Mouse (Mus musculus) stomach, adult 2 months (tissue): ENCODE data around the gene Mrpl52. TPM values are rescaled to one million over a fixed set of nuclear protein-coding genes. Genes with fewer than 3 reads are reported as not detected.

ENCODE experiments used
- polyA plus RNA-seq: library from polyadenylated mRNA; depleted of rRNA; stranded (reverse); fragments of >200 nt; gene quantifications from 2 replicates; pipeline ENCODE4 v1.2.3, GENCODE M21; 2012; rRNA removed

Mrpl52 gene
- 762 and 984 TPM in 2 replicates for polyA plus RNA-seq

DNA sequence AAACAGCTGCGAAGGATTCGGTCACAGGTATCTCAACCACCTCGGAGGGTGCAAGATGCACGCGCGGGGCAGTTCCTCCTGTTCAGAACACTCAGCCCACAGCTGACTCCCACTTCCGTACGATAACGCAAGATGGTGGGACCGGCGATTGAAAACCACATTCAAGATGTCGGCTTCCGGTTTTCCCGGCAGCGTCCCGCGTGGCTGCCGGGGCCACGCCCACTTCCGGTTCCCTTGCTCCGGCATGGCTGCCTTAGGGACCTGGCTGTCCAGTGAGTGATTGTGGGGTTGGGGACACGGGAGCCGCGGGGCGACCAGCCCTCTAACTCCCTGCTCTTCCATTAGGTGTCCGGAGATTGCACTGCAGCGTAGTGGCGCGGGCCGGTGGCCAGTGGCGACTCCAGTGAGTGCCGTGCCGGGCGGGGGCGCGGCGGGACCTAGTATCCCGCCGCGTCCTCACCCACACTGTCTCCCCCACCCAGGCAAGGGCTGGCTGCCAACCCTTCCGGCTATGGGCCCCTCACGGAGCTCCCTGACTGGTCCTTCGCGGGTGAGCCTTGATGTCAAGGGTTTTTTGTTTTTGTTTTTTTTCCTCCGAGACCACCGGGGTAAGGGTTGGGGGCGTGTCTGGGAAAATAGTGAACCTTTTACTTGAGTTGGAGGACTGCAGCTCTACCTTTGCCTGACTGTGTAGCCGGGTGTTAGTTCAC lies at the start of gene Mrpl52:
TSS of gene Mrpl52 (plus strand) at position 221 of the 710 bp plus-strand sequence.

DNA sequence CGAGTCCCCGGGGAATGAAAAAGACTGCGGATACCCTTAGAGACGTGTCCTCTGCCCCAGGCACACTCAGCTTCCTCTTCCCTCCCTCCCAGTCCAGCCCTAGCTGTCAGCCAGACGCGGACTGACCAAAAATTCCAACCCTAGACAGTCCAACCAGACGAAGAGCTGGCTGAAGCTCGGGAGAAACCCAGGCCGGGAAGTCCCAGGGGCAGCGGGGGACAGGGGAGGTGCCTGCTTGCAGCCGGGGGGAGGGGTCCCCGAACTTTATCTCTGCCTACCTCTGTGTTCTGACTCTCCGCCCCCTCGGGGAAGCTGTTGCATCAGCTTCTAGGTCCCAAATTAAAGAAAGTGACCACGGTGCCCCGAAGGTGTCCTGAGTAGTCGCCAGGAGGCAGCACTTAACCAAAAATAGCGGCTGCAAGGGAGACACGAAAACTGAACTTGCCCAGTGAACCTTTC lies 9.1 kb upstream of the Mrpl52 start, which contains the start of gene Slc7a7:
TSS of gene Slc7a7 (minus strand) at position 158 of the 459 bp plus-strand sequence.

DNA sequence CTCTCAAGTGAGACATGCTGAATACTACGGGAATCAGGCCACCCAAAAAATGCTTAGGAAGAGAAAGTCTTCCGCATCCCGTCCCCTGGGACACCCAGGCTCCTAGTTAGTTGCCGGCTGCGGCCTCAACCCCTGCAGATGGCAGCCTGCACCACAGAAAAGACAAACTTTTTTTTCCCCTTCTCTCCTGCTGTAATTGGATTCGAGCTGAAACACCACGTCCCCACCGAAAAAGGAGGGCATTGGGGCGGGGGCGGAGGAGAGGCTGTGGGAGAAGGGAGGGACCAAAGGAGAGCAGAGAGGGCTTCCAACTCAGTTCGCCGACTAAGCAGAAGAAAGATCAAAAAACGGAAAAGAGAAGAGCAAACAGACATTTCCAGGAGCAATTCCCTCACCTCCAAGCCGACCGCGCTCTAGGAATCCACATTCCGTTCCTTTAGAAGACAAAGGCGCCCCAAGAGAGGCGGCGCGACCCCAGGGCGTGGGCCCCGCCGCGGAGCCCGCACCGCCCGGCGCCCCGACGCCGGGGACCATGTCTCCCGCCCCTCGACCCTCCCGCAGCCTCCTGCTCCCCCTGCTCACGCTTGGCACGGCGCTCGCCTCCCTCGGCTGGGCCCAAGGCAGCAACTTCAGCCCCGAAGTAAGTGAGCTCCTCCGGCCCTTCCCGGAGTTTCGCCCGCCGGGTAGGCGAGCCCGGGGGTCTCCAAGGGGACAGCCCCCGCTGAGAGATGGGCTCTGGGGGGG lies 4.8 kb downstream of the Mrpl52 start, which contains the start of gene Mmp14:
TSS of gene Mmp14 (plus strand) at position 279 of the 744 bp plus-strand sequence.

DNA sequence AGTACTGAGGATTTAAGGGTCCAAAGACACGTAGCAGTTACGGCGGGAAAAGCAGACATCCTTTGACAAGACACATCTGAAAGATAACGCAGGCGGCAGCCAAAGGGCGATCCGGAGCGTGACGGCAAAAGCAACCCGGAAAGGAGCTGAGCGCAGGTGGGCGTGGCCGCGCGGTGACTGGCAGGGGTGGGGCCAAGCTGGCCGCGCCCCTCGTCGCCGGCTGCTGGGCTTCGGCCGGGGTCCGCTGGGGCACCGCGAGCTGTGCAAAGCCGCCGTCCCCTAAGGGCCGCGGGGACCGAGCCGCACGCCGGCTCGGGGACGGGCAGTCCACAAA lies 37.2 kb downstream of the Mrpl52 start, which contains the start of gene Lrp10:
TSS of gene Lrp10 (plus strand) at position 179 of the 334 bp plus-strand sequence.

DNA sequence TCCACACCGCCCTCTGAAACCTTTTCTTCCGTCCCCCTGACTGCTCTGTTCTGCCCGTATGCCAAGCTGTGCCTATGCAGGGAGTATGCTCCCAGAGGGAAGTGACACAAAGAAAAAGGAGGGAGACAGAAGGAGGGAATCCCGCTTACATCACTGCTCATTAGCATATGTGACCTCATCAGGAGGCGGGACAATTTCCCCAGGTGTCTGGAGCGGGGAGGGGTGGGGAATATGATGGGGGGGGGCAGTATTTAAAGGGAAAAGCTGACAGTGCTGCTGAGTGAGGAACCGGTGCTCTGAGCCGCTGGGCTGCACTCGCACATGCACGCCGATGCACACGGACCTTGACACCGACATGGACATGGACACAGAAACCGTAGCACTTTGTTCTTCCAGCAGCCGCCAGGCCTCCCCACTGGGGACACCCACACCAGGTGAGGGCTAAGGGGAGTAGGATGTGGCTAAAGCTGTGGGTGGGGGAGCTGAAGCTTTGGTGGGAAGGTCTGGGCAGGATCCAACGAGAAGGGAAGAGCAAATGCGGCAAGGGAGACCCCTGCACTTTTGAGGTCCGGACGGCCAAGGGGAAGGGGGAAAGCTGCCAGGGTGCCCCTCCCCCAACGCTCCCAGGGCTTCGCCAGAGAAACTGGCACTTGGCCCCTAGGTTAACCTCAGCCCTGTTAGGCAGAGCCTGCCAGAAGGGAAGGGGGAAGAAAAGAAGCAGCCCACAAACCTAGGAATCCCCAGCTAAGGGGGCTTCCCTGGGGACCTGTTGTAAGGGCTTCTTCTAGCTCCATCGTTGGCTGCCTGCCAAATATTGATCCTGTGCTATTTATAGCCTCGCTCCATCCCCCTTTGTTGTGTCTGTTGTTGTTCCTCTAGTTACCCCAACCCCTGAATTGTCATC lies 49.5 kb downstream of the Mrpl52 start, which contains the start of gene Rem2:
TSS of gene Rem2 (plus strand) at position 160 of the 904 bp plus-strand sequence.

Other genes starting within 250 kb of the Mrpl52 start
- gene Dad1, start 172.8 kb upstream of the Mrpl52 start, polyA plus RNA-seq = 460 and 527 TPM in 2 replicates
- gene Abhd4, start 172.7 kb upstream of the Mrpl52 start, polyA plus RNA-seq = 19.3 and 25.8 TPM in 2 replicates
- gene Olfr49, start 142.0 kb upstream of the Mrpl52 start, polyA plus RNA-seq = not detected in 2 replicates
- gene Oxa1l, start 66.1 kb upstream of the Mrpl52 start, polyA plus RNA-seq = 78.6 and 105 TPM in 2 replicates
- 5.9 and 6.4 TPM in 2 replicates for gene Slc7a7, start 9.1 kb upstream of the Mrpl52 start, polyA plus RNA-seq
- gene Mmp14, start 4.7 kb downstream of the Mrpl52 start, polyA plus RNA-seq = 62.0 and 79.8 TPM in 2 replicates
- 117 and 169 TPM in 2 replicates for gene Lrp10, start 37.2 kb downstream of the Mrpl52 start, polyA plus RNA-seq
- gene Rem2, start 49.2 kb downstream of the Mrpl52 start, polyA plus RNA-seq = 0.30 and 0.37 TPM in 2 replicates
- 7.3 and 13.3 TPM in 2 replicates for gene Prmt5, start 90.6 kb downstream of the Mrpl52 start, polyA plus RNA-seq
- 3.3 and 4.1 TPM in 2 replicates for gene Haus4, start 127.7 kb downstream of the Mrpl52 start, polyA plus RNA-seq
- gene Ajuba, start 150.6 kb downstream of the Mrpl52 start, polyA plus RNA-seq = 8.4 and 8.7 TPM in 2 replicates
- 3.6 and 4.1 TPM in 2 replicates for gene 4931414P19Rik, start 179.1 kb downstream of the Mrpl52 start, polyA plus RNA-seq
- 93.0 and 120 TPM in 2 replicates for gene Psmb5, start 191.1 kb downstream of the Mrpl52 start, polyA plus RNA-seq
- gene Psmb11, start 194.5 kb downstream of the Mrpl52 start, polyA plus RNA-seq = not detected in 2 replicates
- gene Gm17606, start 214.0 kb downstream of the Mrpl52 start, polyA plus RNA-seq = not detected in 2 replicates
- gene Cdh24, start 214.5 kb downstream of the Mrpl52 start, polyA plus RNA-seq = 2.8 and 4.0 TPM in 2 replicates